Mouse (Mus musculus): ENCODE measurements around the gene Ccdc170. TPM values are rescaled to one million over a fixed set of nuclear protein-coding genes. Genes with fewer than 3 reads are reported as not detected.

Gene Ccdc170
- 2.0 TPM for polyA plus RNA-seq (2014; fragmentation: Illumina TruSeq; extraction: RNeasy Lipid Tissue Mini Kit (QIAGEN cat#74804); ENCODE audit: low read depth, low replicate concordance)

GRCm38 (mm10) chr10:4482355-4482754 is at the start of gene Ccdc170:
Gene Ccdc170 (plus strand): TSS chr10:4482502.

GRCm38 (mm10) chr10:4611386-4612155 is 129.3 kb downstream of the Ccdc170 start, which contains the start of gene Esr1:
Gene Esr1 (plus strand): TSS chr10:4611593.

Other genes with a start within 250 kb of the Ccdc170 start
- 55.2 TPM for gene Akap12, start 216.1 kb upstream of the Ccdc170 start, polyA plus RNA-seq (2014; fragmentation: Illumina TruSeq; extraction: RNeasy Lipid Tissue Mini Kit (QIAGEN cat#74804); ENCODE audit: low read depth, low replicate concordance)
- gene Zbtb2, start 94.4 kb upstream of the Ccdc170 start, polyA plus RNA-seq (2014; fragmentation: Illumina TruSeq; extraction: RNeasy Lipid Tissue Mini Kit (QIAGEN cat#74804); ENCODE audit: low read depth, low replicate concordance) = 7.8 TPM
- gene Rmnd1, start 50.1 kb upstream of the Ccdc170 start, polyA plus RNA-seq (2014; fragmentation: Illumina TruSeq; extraction: RNeasy Lipid Tissue Mini Kit (QIAGEN cat#74804); ENCODE audit: low read depth, low replicate concordance) = 40.9 TPM
- 12.6 TPM for gene Armt1, start 50.0 kb upstream of the Ccdc170 start, polyA plus RNA-seq (2014; fragmentation: Illumina TruSeq; extraction: RNeasy Lipid Tissue Mini Kit (QIAGEN cat#74804); ENCODE audit: low read depth, low replicate concordance)
- gene Esr1, start 129.1 kb downstream of the Ccdc170 start, polyA plus RNA-seq (2014; fragmentation: Illumina TruSeq; extraction: RNeasy Lipid Tissue Mini Kit (QIAGEN cat#74804); ENCODE audit: low read depth, low replicate concordance) = 24.1 TPM

Data from adipose tissue, adult 10 weeks (tissue).